Mouse (Mus musculus): ENCODE results near the gene Smarce1. TPM values are rescaled to one million over a fixed set of nuclear protein-coding genes. Genes with fewer than 3 reads are reported as not detected.

Gene Smarce1
- polyA plus RNA-seq, 1 experiment, result 478 TPM

- TF ChIP-seq GATA1 (IDR thresholded peaks at IDR 0.05; ENCODE audit: low read length), result no peak
These were observed 67.7 kb downstream of the Smarce1 start for GRCm38 (mm10) chr11:99162972-99163686.

- TF ChIP-seq GATA1 (IDR thresholded peaks at IDR 0.05; ENCODE audit: low read length), result no peak
These were observed 69.2 kb downstream of the Smarce1 start for GRCm38 (mm10) chr11:99161648-99162047.

GRCm38 (mm10) chr11:99160228-99160627 lies 70.6 kb downstream of the Smarce1 start:
- no peak for TF ChIP-seq GATA1 (IDR thresholded peaks at IDR 0.05; ENCODE audit: low read length)

Other genes with a start within 250 kb of the Smarce1 start
- gene Gjd3, start 248.0 kb downstream of the Smarce1 start, polyA plus RNA-seq (2012), result not detected in 2 replicates
- gene Top2a, start 206.8 kb downstream of the Smarce1 start, polyA plus RNA-seq (2012), result 15.1 and 74.1 TPM in 2 replicates
- gene Igfbp4, start 189.8 kb downstream of the Smarce1 start, polyA plus RNA-seq (2012), result not detected in 2 replicates
- gene Tns4, start 141.7 kb downstream of the Smarce1 start, polyA plus RNA-seq (2012), result not detected in 2 replicates
- gene Ccr7, start 75.9 kb downstream of the Smarce1 start, polyA plus RNA-seq (2012), result not detected in 2 replicates
- not detected in 2 replicates for gene Krt222, start 13.1 kb upstream of the Smarce1 start, polyA plus RNA-seq (2012)
- gene Krt24, start 54.2 kb upstream of the Smarce1 start, polyA plus RNA-seq (2012), result not detected in 2 replicates
- gene Krt25, start 91.9 kb upstream of the Smarce1 start, polyA plus RNA-seq (2012), result not detected in 2 replicates
- gene Krt26, start 106.9 kb upstream of the Smarce1 start, polyA plus RNA-seq (2012), result not detected in 2 replicates
- gene Krt27, start 120.1 kb upstream of the Smarce1 start, polyA plus RNA-seq (2012), result not detected in 2 replicates
- not detected in 2 replicates for gene Krt28, start 143.9 kb upstream of the Smarce1 start, polyA plus RNA-seq (2012)
- gene Krt10, start 158.3 kb upstream of the Smarce1 start, polyA plus RNA-seq (2012), result 7.4 and 9.6 TPM in 2 replicates
- 0.03 TPM in 1 of 2 replicates, not detected in the other for gene Krt12, start 191.2 kb upstream of the Smarce1 start, polyA plus RNA-seq (2012)
- gene Krt20, start 207.1 kb upstream of the Smarce1 start, polyA plus RNA-seq (2012), result not detected in 2 replicates

Measured in G1E-ER4 (cell line).